Mouse (Mus musculus): ENCODE data around the gene Kif3b.

- TF ChIP-seq TAL1 (IDR thresholded peaks at IDR 0.05; ENCODE audit: low read length) (no peak), GATA1 (IDR thresholded peaks at IDR 0.05; ENCODE audit: low read length) (peak; percentile 9; the same call in 1 of the 2 replicates)
Observed at GRCm38 (mm10) chr2:153348100-153348831, 57.1 kb downstream of the Kif3b start.

Measured in erythroblast, embryonic 14.5 days (primary cell).